Mouse (Mus musculus) CH12.LX (cell line): Measurements from ENCODE around the gene 2610528A11Rik. TPM values are rescaled to one million over a fixed set of nuclear protein-coding genes. Genes with fewer than 3 reads are reported as not detected.

Source experiments
- DNase-seq: peaks from one replicate; pipeline ENCODE4 v3.0.0-alpha.2; 2013; ENCODE audit errors: extremely low read depth
- H3K27ac ChIP-seq: 2 replicates; pipeline ENCODE4 v1.5.1; 2012; ENCODE audit warnings: low read depth, mild to moderate bottlenecking, control low read depth, moderate library complexity; ENCODE audit not compliant: insufficient read depth
- H3K27me3 ChIP-seq: replicated peaks from 2 replicates; pipeline ENCODE3; 2012; ENCODE audit warnings: inconsistent platforms
- H3K36me3 ChIP-seq, 2 experiments: replicated peaks in 1 of 2; 2 replicates each; pipeline versions ENCODE3 to v1.6.1; 2012; ENCODE audit warnings: inconsistent platforms in 1 of 2, low read length in 1 of 2, mild to moderate bottlenecking in 1 of 2, mixed read lengths in 1 of 2, moderate library complexity in 1 of 2; ENCODE audit not compliant: control insufficient read depth in 1 of 2, insufficient read depth in 1 of 2
- H3K4me1 ChIP-seq, 2 experiments: 2 replicates each; pipeline ENCODE4 v1.6.1; 2012; ENCODE audit warnings: inconsistent platforms in 1 of 2, moderate library complexity in 1 of 2; ENCODE audit not compliant: insufficient read depth in 2 of 2, control insufficient read depth in 1 of 2
- H3K4me2 ChIP-seq: 2 replicates; pipeline ENCODE4 v1.6.1; 2012; ENCODE audit warnings: low read depth, mild to moderate bottlenecking, control low read depth; ENCODE audit not compliant: poor library complexity, insufficient read depth, severe bottlenecking
- H3K4me3 ChIP-seq, 3 experiments: fragments of 150-350 bp in 1 of 3; sonication (generic) in 1 of 3; replicated peaks in 1 of 3; 2 replicates each; pipeline versions ENCODE3 to v1.5.1; 2011 to 2012; ENCODE audit warnings: low read depth in 2 of 3, low read length in 2 of 3, mild to moderate bottlenecking in 2 of 3, moderate library complexity in 2 of 3, control low read depth in 1 of 3, improper control_type of control experiment in 1 of 3, inconsistent platforms in 1 of 3, mixed read lengths in 1 of 3; ENCODE audit not compliant: poor library complexity in 1 of 3
- H3K79me2 ChIP-seq: replicated peaks from 2 replicates; pipeline ENCODE4 v1.6.1; 2012; ENCODE audit warnings: mild to moderate bottlenecking, moderate library complexity; ENCODE audit not compliant: control insufficient read depth, poor library complexity, insufficient read depth, severe bottlenecking; ENCODE audit errors: extremely low read depth
- H3K9ac ChIP-seq: 2 replicates; pipeline ENCODE4 v1.6.1; 2012; ENCODE audit warnings: low read depth, mild to moderate bottlenecking, control low read depth, moderate library complexity; ENCODE audit not compliant: insufficient read depth
- H3K9me3 ChIP-seq: replicated peaks from 2 replicates; pipeline ENCODE3; 2012; ENCODE audit warnings: low read length, inconsistent platforms, mixed read lengths
- CHD1 ChIP-seq: IDR thresholded peaks from 2 replicates; pipeline ENCODE4 v1.6.1; 2012; ENCODE audit warnings: low read depth, low read length, improper control_type of control experiment, inconsistent platforms
- CHD2 ChIP-seq: IDR thresholded peaks from 2 replicates; pipeline ENCODE4 v1.6.1; 2011; ENCODE audit warnings: low read length, improper control_type of control experiment
- ELF1 ChIP-seq: IDR thresholded peaks from 2 replicates; pipeline ENCODE4 v1.6.1; 2014; ENCODE audit warnings: low read depth, mild to moderate bottlenecking, inconsistent platforms, low read length, improper control_type of control experiment
- GABPA ChIP-seq: IDR thresholded peaks from 2 replicates; pipeline ENCODE4 v1.6.1; 2012; ENCODE audit warnings: low read depth, low read length, improper control_type of control experiment, inconsistent platforms; ENCODE audit not compliant: insufficient replicate concordance
- JUND ChIP-seq: conservative IDR thresholded peaks from 2 replicates; pipeline ENCODE4 v1.6.1; 2011; ENCODE audit warnings: low read depth, low read length, improper control_type of control experiment
- KAT2A ChIP-seq: IDR thresholded peaks from 2 replicates; pipeline ENCODE4 v1.6.1; 2012; ENCODE audit warnings: low read length, improper control_type of control experiment, inconsistent platforms; ENCODE audit not compliant: insufficient replicate concordance
- MXI1 ChIP-seq: IDR thresholded peaks from 2 replicates; pipeline ENCODE4 v1.6.1; 2011; ENCODE audit warnings: mild to moderate bottlenecking, low read depth, low read length, improper control_type of control experiment
- MYC ChIP-seq: IDR thresholded peaks from 2 replicates; pipeline ENCODE4 v1.6.1; 2011; ENCODE audit warnings: low read depth, mild to moderate bottlenecking, improper control_type of control experiment, low read length
- POLR2AphosphoS2 ChIP-seq: IDR thresholded peaks from 2 replicates; pipeline ENCODE4 v1.6.1; 2011; ENCODE audit warnings: low read depth, low read length, improper control_type of control experiment
- SIN3A ChIP-seq: IDR thresholded peaks from 2 replicates; pipeline ENCODE4 v1.6.1; 2012; ENCODE audit warnings: low read length, improper control_type of control experiment, inconsistent platforms
- TBP ChIP-seq: conservative IDR thresholded peaks from 2 replicates; pipeline ENCODE4 v1.6.1; 2011; ENCODE audit warnings: low read depth, low read length, improper control_type of control experiment
- UBTF ChIP-seq: IDR thresholded peaks from 2 replicates; pipeline ENCODE4 v1.6.1; 2012; ENCODE audit warnings: low read depth, mild to moderate bottlenecking, inconsistent platforms, low read length, improper control_type of control experiment, moderate library complexity
- dilution Hi-C: fragments of 300-500 bp; cut with MboI; formaldehyde crosslinking; loops from 2 replicates; pipeline ENCODE4 v1.14.3; 2020; ENCODE audit warnings: low sequenced_read_pairs; ENCODE audit not compliant: extremely low pct_unique_long_range_greater_than_20kb, extremely low pct_ligation_motif_present
- in situ Hi-C: fragments of 300-500 bp; cut with MboI; formaldehyde crosslinking; loops from 3 replicates; pipeline ENCODE4 v1.14.3; 2019; ENCODE audit warnings: low sequenced_read_pairs, low pct_ligation_motif_present, low pct_unique_long_range_greater_than_20kb, mixed read lengths
- polyA plus RNA-seq: library from polyadenylated mRNA; unstranded; fragments of >175 nt; gene quantifications from 2 replicates; pipeline ENCODE4 v1.2.1, GENCODE M21; 2012; ENCODE audit warnings: low read depth; ENCODE audit not compliant: insufficient read length
- total RNA-seq, 2 experiments: library from RNA; depleted of rRNA; stranded (reverse); fragments of 300-350 nt in 1 of 2; fragments of >200 nt in 1 of 2; gene quantifications; 2 replicates each; pipeline ENCODE4 v1.2.3; 2012 to 2014

The 2610528A11Rik gene
- total and polyA plus RNA-seq, 3 experiments = not detected

GRCm38 (mm10) chr14:37109460-37109859 lies 4.4 kb downstream of the 2610528A11Rik start:
- H3K9ac ChIP-seq = no peak overlapping the region
- H3K27me3 ChIP-seq = no peaks in the 10 kb centered on the region
- no peak overlapping the region for H3K4me2 ChIP-seq
- H3K36me3 ChIP-seq = no peaks in the 10 kb centered on the region
- in situ Hi-C loops = no loop called here
- DNase-seq = no peak
- no peak overlapping the region for H3K4me3 ChIP-seq
- no peak overlapping the region for H3K27ac ChIP-seq
- TF ChIP-seq JUND (no peak), ELF1 (no peak), KAT2A (no peak), SIN3A (no peak)
- TF ChIP-seq, all 38 proteins: peak for 0
- no peaks in the 10 kb centered on the region for H3K79me2 ChIP-seq
- dilution Hi-C loops = no loop called here
- H3K4me1 ChIP-seq = peaks cover 0 to 7% of the 10 kb centered on the region in 2 experiments; a peak in 1 of 4 replicates
- H3K9me3 ChIP-seq = no peaks in the 10 kb centered on the region

GRCm38 (mm10) chr14:37105846-37106245 lies 8.0 kb downstream of the 2610528A11Rik start:
- H3K36me3 ChIP-seq = no peaks in the 10 kb centered on the region
- no peak overlapping the region for H3K4me2 ChIP-seq
- dilution Hi-C loops (no loop called here), in situ Hi-C loops (no loop called here)
- TF ChIP-seq POLR2AphosphoS2 (no peak), SIN3A (no peak), MYC (no peak), GABPA (no peak), UBTF (no peak), JUND (no peak)
- H3K9ac ChIP-seq = no peak overlapping the region
- no peak for DNase-seq
- H3K9me3 ChIP-seq = no peaks in the 10 kb centered on the region
- H3K27me3 ChIP-seq = peaks cover 10% of the 10 kb centered on the region
- H3K4me3 ChIP-seq = no peak overlapping the region
- no peak overlapping the region for H3K27ac ChIP-seq
- H3K79me2 ChIP-seq = no peaks in the 10 kb centered on the region
- H3K4me1 ChIP-seq = no peaks in the 10 kb centered on the region

GRCm38 (mm10) chr14:37104747-37105146 lies 9.1 kb downstream of the 2610528A11Rik start:
- dilution Hi-C loops = no loop called here
- H3K79me2 ChIP-seq = no peaks in the 10 kb centered on the region

More at GRCm38 (mm10) chr14:37104747-37105146, 9.1 kb downstream of the 2610528A11Rik start:
- H3K27me3 ChIP-seq = peaks cover 19% of the 10 kb centered on the region
- no peak overlapping the region for H3K27ac ChIP-seq
- no peak for DNase-seq
- no peaks in the 10 kb centered on the region for H3K4me1 ChIP-seq
- H3K4me3 ChIP-seq = no peak overlapping the region
- H3K9me3 ChIP-seq = no peaks in the 10 kb centered on the region
- no peak overlapping the region for H3K9ac ChIP-seq
- TF ChIP-seq MXI1 = no peak
- TF ChIP-seq CHD1 = no peak
- TF ChIP-seq CHD2 = no peak
- no peak for TF ChIP-seq UBTF
- no peak for TF ChIP-seq TBP
- H3K36me3 ChIP-seq = no peaks in the 10 kb centered on the region
- H3K4me2 ChIP-seq = no peak overlapping the region
- in situ Hi-C loops = no loop called here
